Mouse (Mus musculus) lung, postnatal 36 days (tissue): Measurements from ENCODE around the gene Gm14440.
"Not testable (repeated sequence)": the region's sequence is repeated elsewhere in the genome, so short reads cannot be mapped to it uniquely, and the experiment has no call there.

ENCODE experiments used
- DNase-seq: peaks from one replicate; pipeline ENCODE4 v3.0.0; 2022; ENCODE audit warnings: mixed read lengths

Gene Gm14440

DNA sequence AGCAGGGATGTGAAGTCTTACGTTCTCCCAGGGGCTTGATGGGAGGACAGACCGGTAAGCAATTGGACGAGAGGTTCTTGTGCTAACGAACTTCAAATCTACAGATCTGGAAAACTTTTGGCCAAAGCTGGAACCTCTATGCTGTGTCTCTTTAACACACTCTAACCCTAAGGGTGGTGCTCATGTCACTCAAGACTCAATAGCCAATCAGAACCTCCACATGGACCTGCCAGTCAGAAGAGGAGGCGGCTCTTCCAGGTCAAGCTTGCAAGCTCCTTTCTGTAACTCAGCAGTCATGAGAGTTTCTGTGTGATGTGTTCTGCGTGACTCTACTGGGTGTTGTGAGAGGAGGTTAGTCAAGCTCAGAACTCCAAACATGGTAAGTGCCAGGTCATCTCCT lies at the start of gene Gm14440:
Gm14440 (plus strand) TSS at position 301 of the 400 bp plus-strand sequence.
- not testable (repeated sequence) for DNase-seq
